Mouse (Mus musculus) E14TG2a.4 (cell line): Measurements from ENCODE around the gene Nisch.

Experiments
- CTCF ChIP-seq: conservative IDR thresholded peaks from 2 replicates; pipeline ENCODE4 v1.5.1; 2014; ENCODE audit warnings: low read length
- NANOG ChIP-seq: IDR thresholded peaks from 2 replicates; pipeline ENCODE4 v1.6.1; 2014; ENCODE audit warnings: borderline replicate concordance, low read length, mixed read lengths

DNA sequence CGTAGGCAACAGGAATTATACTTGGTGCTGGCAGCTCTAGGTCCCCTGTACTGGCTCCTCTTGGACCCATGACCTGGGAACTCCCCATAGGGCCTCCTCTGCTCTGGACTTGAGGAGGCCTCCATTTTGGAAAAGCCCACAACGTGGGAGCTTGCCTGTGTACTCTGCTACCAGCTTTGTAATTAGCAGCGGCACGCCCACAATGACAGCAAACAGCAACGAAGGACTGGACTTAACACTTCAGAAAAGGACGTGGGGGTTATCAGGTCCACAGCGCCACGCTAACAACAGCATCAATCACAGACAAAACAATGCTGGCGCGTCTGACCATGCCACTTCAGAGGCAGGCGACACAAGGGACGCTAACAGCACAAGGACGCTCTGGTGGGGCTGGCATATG, 45.8 kb downstream of the Nisch start:
- TF ChIP-seq CTCF = no peak
- no peak for TF ChIP-seq NANOG
